Mouse (Mus musculus) hindbrain, embryonic 14.5 days (tissue): ENCODE results near the gene Thsd1. TPM values are rescaled to one million over a fixed set of nuclear protein-coding genes. Genes with fewer than 3 reads are reported as not detected.

Experiments used
- ATAC-seq: fragments of 200-750 bp; cut with Nextera tagmentation; 2 replicates; pipeline ENCODE4 v1.8.0; 2017; ENCODE audit warnings: moderate number of reproducible peaks, mild to moderate bottlenecking, moderate TSS enrichment, moderate library complexity; ENCODE audit not compliant: low FRiP score
- DNase-seq: peaks from one replicate; pipeline ENCODE4 v3.0.0-alpha.2; 2015; ENCODE audit warnings: low spot score
- H3K27ac ChIP-seq: fragments of 300-500 bp; sonication (generic); 2 replicates; pipeline ENCODE4 v1.5.1; 2014; ENCODE audit warnings: mild to moderate bottlenecking, moderate library complexity
- H3K27me3 ChIP-seq: fragments of 300-500 bp; sonication (generic); 2 replicates; pipeline ENCODE4 v1.6.1; 2014; ENCODE audit warnings: mild to moderate bottlenecking, low read length, mixed read lengths; ENCODE audit not compliant: control insufficient read depth, insufficient read depth
- H3K36me3 ChIP-seq: fragments of 300-500 bp; sonication (generic); replicated peaks from 2 replicates; pipeline ENCODE4 v1.6.1; 2014; ENCODE audit not compliant: control insufficient read depth, insufficient read depth
- H3K4me1 ChIP-seq: fragments of 300-500 bp; sonication (generic); replicated peaks from 2 replicates; pipeline ENCODE4 v1.6.1; 2014; ENCODE audit warnings: antibody characterized with exemption, low read length, mixed read lengths; ENCODE audit not compliant: control insufficient read depth, insufficient read depth
- H3K4me2 ChIP-seq: fragments of 300-500 bp; sonication (generic); replicated peaks from 2 replicates; pipeline ENCODE4 v1.6.1; 2014; ENCODE audit warnings: mild to moderate bottlenecking, moderate library complexity
- H3K4me3 ChIP-seq: fragments of 300-500 bp; sonication (generic); replicated peaks from 2 replicates; pipeline ENCODE4 v1.5.1; 2014; ENCODE audit warnings: mild to moderate bottlenecking, low read length
- H3K9ac ChIP-seq: fragments of 300-500 bp; sonication (generic); 2 replicates; pipeline ENCODE4 v1.6.1; 2014
- H3K9me3 ChIP-seq: fragments of 300-500 bp; sonication (generic); 2 replicates; pipeline ENCODE4 v1.6.1; 2016; ENCODE audit warnings: low read length; ENCODE audit not compliant: control insufficient read depth
- WGBS: fragments of 180-500 bp; shearing (Covaris S2); extraction: QIAGEN DNeasy Blood & Tissue Kit; methylation state at CpG from one replicate; pipeline ENCODE4 v1.1.7; 2014; 5-methylcytosine and 5-hydroxymethylcytosine counted together
- polyA plus RNA-seq: library from polyadenylated mRNA; unstranded; fragments of >200 nt; fragmentation: Nextera tagmentation; extraction: Ambion mirVana; gene quantifications from 2 replicates; pipeline ENCODE4 v1.2.1, GENCODE M21; 2014

Thsd1 gene
- polyA plus RNA-seq, 1 experiment from 2014 or later: 8.2 TPM

- DNase-seq (no peak), ATAC-seq (no peak)
- H3K27me3 ChIP-seq: no peaks in the 10 kb centered on the region
- no peaks in the 10 kb centered on the region for H3K9me3 ChIP-seq
- peaks cover 67% of the 10 kb centered on the region for H3K36me3 ChIP-seq
- H3K4me2 ChIP-seq: no peak overlapping the region
- WGBS: 70% methylated on average over 5 of the region's 5 CpGs
- H3K4me1 ChIP-seq: no peaks in the 10 kb centered on the region
- no peak overlapping the region for H3K4me3 ChIP-seq
- H3K9ac ChIP-seq: no peak overlapping the region
- H3K27ac ChIP-seq: no peak overlapping the region
These were observed 18.1 kb upstream of the Thsd1 start for GRCm38 (mm10) chr8:22209012-22209411.

- no peak overlapping the region for H3K27ac ChIP-seq
- no peak for ATAC-seq
- H3K9ac ChIP-seq: no peak overlapping the region
- WGBS: 95% methylated on average over 10 of the region's 10 CpGs
- no peaks in the 10 kb centered on the region for H3K27me3 ChIP-seq
- no peak for DNase-seq
- no peak overlapping the region for H3K4me3 ChIP-seq
- no peaks in the 10 kb centered on the region for H3K4me1 ChIP-seq
- peaks cover 81% of the 10 kb centered on the region for H3K36me3 ChIP-seq
- no peaks in the 10 kb centered on the region for H3K9me3 ChIP-seq
- H3K4me2 ChIP-seq: no peak overlapping the region
These were observed 12.3 kb upstream of the Thsd1 start for GRCm38 (mm10) chr8:22214826-22215225.

- WGBS: 65% methylated on average over 8 of the region's 8 CpGs
- H3K9ac ChIP-seq: no peak overlapping the region
- peaks cover 19% of the 10 kb centered on the region for H3K27me3 ChIP-seq
- DNase-seq (no peak), ATAC-seq (no peak)
- no peak overlapping the region for H3K27ac ChIP-seq
- H3K4me3 ChIP-seq: no peak overlapping the region
- H3K36me3 ChIP-seq: peaks cover 15% of the 10 kb centered on the region; the same call in 1 of the 2 replicates
- peak overlapping the region; percentile 85; the same call in 1 of the 2 replicates for H3K4me2 ChIP-seq
- no peaks in the 10 kb centered on the region for H3K4me1 ChIP-seq
- no peaks in the 10 kb centered on the region for H3K9me3 ChIP-seq
These were observed 752 bp upstream of the Thsd1 start for GRCm38 (mm10) chr8:22226361-22226760.

GRCm38 (mm10) chr8:22228621-22229020, 1.5 kb downstream of the Thsd1 start:
- DNase-seq: no peak
- H3K27me3 ChIP-seq: peaks cover 19% of the 10 kb centered on the region
- H3K4me3 ChIP-seq: 0 out of 2 replicates have a peak overlapping the region, but pooled peaks have one; percentile 48
- ATAC-seq: no peak
- H3K4me2 ChIP-seq: peak overlapping the region; percentile 15
- 34% methylated on average over 7 of the region's 7 CpGs for WGBS
- H3K36me3 ChIP-seq: peaks cover 2% of the 10 kb centered on the region; the same call in 1 of the 2 replicates
- H3K27ac ChIP-seq: no peak overlapping the region
- no peaks in the 10 kb centered on the region for H3K4me1 ChIP-seq
- no peaks in the 10 kb centered on the region for H3K9me3 ChIP-seq
- H3K9ac ChIP-seq: no peak overlapping the region

GRCm38 (mm10) chr8:22242986-22243385, 15.9 kb downstream of the Thsd1 start:
- no peak overlapping the region for H3K4me3 ChIP-seq
- H3K9me3 ChIP-seq: no peaks in the 10 kb centered on the region
- DNase-seq (no peak), ATAC-seq (no peak)
- H3K4me1 ChIP-seq: 0 out of 2 replicates have a peak, but pooled peaks cover 2% of the 10 kb centered on the region
- H3K36me3 ChIP-seq: no peaks in the 10 kb centered on the region
- no peak overlapping the region for H3K4me2 ChIP-seq
- 88% methylated on average over 9 of the region's 9 CpGs for WGBS
- no peak overlapping the region for H3K9ac ChIP-seq
- H3K27me3 ChIP-seq: no peaks in the 10 kb centered on the region
- H3K27ac ChIP-seq: no peak overlapping the region

GRCm38 (mm10) chr8:22245663-22246062, 18.6 kb downstream of the Thsd1 start:
- Histone ChIP-seq H3K9ac (no peak overlapping the region), H3K36me3 (no peaks in the 10 kb centered on the region), H3K27me3 (no peaks in the 10 kb centered on the region), H3K27ac (no peak overlapping the region), H3K9me3 (no peaks in the 10 kb centered on the region), H3K4me2 (no peak overlapping the region), H3K4me1 (0 out of 2 replicates have a peak, but pooled peaks cover 3% of the 10 kb centered on the region), H3K4me3 (no peak overlapping the region)
- 74% methylated on average over 1 of the region's 1 CpGs for WGBS
- ATAC-seq (no peak), DNase-seq (no peak)

GRCm38 (mm10) chr8:22247956-22248355, 20.8 kb downstream of the Thsd1 start:
- WGBS: 62% methylated on average over 12 of the region's 12 CpGs
- DNase-seq: no peak
- Histone ChIP-seq H3K36me3 (no peaks in the 10 kb centered on the region), H3K27me3 (no peaks in the 10 kb centered on the region), H3K4me3 (no peak overlapping the region), H3K9me3 (no peaks in the 10 kb centered on the region), H3K4me1 (0 out of 2 replicates have a peak, but pooled peaks cover 3% of the 10 kb centered on the region), H3K9ac (no peak overlapping the region), H3K4me2 (no peak overlapping the region), H3K27ac (no peak overlapping the region)
- ATAC-seq: no peak

- ATAC-seq (no peak), DNase-seq (no peak)
- H3K4me2 ChIP-seq: no peak overlapping the region
- H3K36me3 ChIP-seq: no peaks in the 10 kb centered on the region
- WGBS: 87% methylated on average over 9 of the region's 9 CpGs
- H3K27ac ChIP-seq: no peak overlapping the region
- peaks cover 4% of the 10 kb centered on the region; the same call in 1 of the 2 replicates for H3K9me3 ChIP-seq
- H3K9ac ChIP-seq: no peak overlapping the region
- H3K4me3 ChIP-seq: no peak overlapping the region
- 0 out of 2 replicates have a peak, but pooled peaks cover 3% of the 10 kb centered on the region for H3K4me1 ChIP-seq
- no peaks in the 10 kb centered on the region for H3K27me3 ChIP-seq
These were observed 22.0 kb downstream of the Thsd1 start for GRCm38 (mm10) chr8:22249080-22249479.

GRCm38 (mm10) chr8:22258946-22259450, 31.9 kb downstream of the Thsd1 start:
- no peak overlapping the region for H3K4me2 ChIP-seq
- H3K27me3 ChIP-seq: no peaks in the 10 kb centered on the region
- ATAC-seq (no peak), DNase-seq (no peak)
- H3K4me3 ChIP-seq: no peak overlapping the region
- H3K36me3 ChIP-seq: no peaks in the 10 kb centered on the region
- no peak overlapping the region for H3K27ac ChIP-seq
- no peaks in the 10 kb centered on the region for H3K4me1 ChIP-seq
- peaks cover 4% of the 10 kb centered on the region; the same call in 1 of the 2 replicates for H3K9me3 ChIP-seq
- 82% methylated on average over 18 of the region's 18 CpGs for WGBS
- no peak overlapping the region for H3K9ac ChIP-seq

GRCm38 (mm10) chr8:22259531-22259930, 32.4 kb downstream of the Thsd1 start:
- H3K9ac ChIP-seq: no peak overlapping the region
- no peak overlapping the region for H3K27ac ChIP-seq
- 64% methylated on average over 12 of the region's 12 CpGs for WGBS
- H3K4me1 ChIP-seq: no peaks in the 10 kb centered on the region
- no peak overlapping the region for H3K4me2 ChIP-seq
- no peaks in the 10 kb centered on the region for H3K27me3 ChIP-seq
- H3K36me3 ChIP-seq: no peaks in the 10 kb centered on the region
- no peaks in the 10 kb centered on the region for H3K9me3 ChIP-seq
- no peak overlapping the region for H3K4me3 ChIP-seq
- ATAC-seq: no peak
- no peak for DNase-seq
